Mouse (Mus musculus): ENCODE measurements around the gene Eif5a. TPM values are rescaled to one million over a fixed set of nuclear protein-coding genes. Genes with fewer than 3 reads are reported as not detected.

Eif5a gene
- polyA plus RNA-seq, 1 experiment from 2014 or later: 1,181 TPM

DNA sequence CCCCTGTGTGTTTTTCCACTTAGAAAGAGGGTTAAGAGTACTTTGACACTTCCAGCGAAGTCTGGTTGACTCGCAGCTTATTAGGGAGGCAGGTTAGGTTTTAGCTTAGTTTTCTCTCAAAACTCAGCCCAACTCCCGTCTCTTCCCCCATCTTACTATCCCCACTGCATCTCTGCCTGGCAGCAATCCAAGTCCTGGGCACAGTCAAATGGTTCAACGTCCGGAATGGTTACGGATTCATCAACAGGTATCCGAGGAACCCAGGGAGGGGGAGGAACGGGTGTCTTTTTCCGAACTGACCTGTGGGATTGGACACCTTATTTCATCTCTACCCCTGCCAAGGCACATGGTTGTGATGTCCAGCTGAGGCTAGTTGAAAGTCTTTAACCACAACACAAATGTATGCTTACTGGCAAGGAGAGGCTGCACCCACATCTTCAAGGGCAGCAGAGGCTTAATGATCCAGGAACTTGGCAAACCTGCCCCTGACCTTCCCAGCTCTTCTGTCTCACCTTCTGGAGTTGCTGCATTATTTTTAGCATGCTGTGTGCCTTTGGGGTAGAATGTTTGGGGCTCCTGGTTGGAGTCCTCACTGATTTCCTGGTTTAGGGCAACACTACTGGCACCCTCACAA is 15.1 kb upstream of the Eif5a start:
- peaks cover 13% of the 10 kb centered on the region for H3K27me3 ChIP-seq (replicated peaks; ENCODE audit: control insufficient read depth, insufficient read depth, low read length)
- H3K9me3 ChIP-seq (ENCODE audit: control insufficient read depth, low read length): no peaks in the 10 kb centered on the region
- H3K4me1 ChIP-seq (replicated peaks; ENCODE audit: control insufficient read depth, insufficient read depth, low read length): peaks cover 22% of the 10 kb centered on the region
- WGBS: 37% methylated on average over 9 of the region's 9 CpGs
- peak overlapping the region; percentile 100 for H3K4me2 ChIP-seq (ENCODE audit: low read length)
- H3K27ac ChIP-seq (ENCODE audit: low read length): no peak overlapping the region
- H3K9ac ChIP-seq (replicated peaks; ENCODE audit: low read depth, low read length): no peak overlapping the region
- peak overlapping the region; percentile 61 for H3K4me3 ChIP-seq (replicated peaks; ENCODE audit: low read length)
- H3K36me3 ChIP-seq (ENCODE audit: control insufficient read depth, insufficient read depth): no peaks in the 10 kb centered on the region
- ATAC-seq: no peak

DNA sequence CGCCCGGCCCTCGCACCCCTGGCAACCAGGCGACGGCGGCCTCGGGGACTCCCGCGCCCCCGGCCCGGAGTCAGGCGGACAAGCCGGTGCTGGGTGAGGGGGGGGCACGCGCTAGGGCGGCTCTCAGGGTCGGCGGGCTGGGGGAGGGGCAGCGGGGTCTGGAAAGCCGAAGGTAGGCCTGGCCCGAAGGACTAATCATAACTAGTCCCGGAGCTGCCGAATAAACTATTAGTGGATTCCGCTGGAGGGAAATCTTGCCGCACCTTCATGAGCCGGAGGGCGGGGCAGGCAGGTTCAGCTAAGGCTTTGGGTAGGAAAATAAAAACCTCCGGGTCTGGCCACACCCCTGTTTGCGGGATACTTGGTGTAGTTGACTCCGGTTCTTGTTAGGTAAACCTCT is 14.4 kb upstream of the Eif5a start:
- H3K4me2 ChIP-seq (ENCODE audit: low read length): peak overlapping the region; percentile 100
- H3K27me3 ChIP-seq (replicated peaks; ENCODE audit: control insufficient read depth, insufficient read depth, low read length): peaks cover 13% of the 10 kb centered on the region
- H3K9me3 ChIP-seq (ENCODE audit: control insufficient read depth, low read length): no peaks in the 10 kb centered on the region
- H3K27ac ChIP-seq (ENCODE audit: low read length): no peak overlapping the region
- ATAC-seq: peak; percentile 21; the same call in 1 of the 2 replicates
- H3K36me3 ChIP-seq (ENCODE audit: control insufficient read depth, insufficient read depth): no peaks in the 10 kb centered on the region
- H3K9ac ChIP-seq (replicated peaks; ENCODE audit: low read depth, low read length): peak overlapping the region; percentile 62
- H3K4me3 ChIP-seq (replicated peaks; ENCODE audit: low read length): peak overlapping the region; percentile 61
- peaks cover 22% of the 10 kb centered on the region for H3K4me1 ChIP-seq (replicated peaks; ENCODE audit: control insufficient read depth, insufficient read depth, low read length)
- under 1% methylated on average over 24 of the region's 30 CpGs for WGBS

DNA sequence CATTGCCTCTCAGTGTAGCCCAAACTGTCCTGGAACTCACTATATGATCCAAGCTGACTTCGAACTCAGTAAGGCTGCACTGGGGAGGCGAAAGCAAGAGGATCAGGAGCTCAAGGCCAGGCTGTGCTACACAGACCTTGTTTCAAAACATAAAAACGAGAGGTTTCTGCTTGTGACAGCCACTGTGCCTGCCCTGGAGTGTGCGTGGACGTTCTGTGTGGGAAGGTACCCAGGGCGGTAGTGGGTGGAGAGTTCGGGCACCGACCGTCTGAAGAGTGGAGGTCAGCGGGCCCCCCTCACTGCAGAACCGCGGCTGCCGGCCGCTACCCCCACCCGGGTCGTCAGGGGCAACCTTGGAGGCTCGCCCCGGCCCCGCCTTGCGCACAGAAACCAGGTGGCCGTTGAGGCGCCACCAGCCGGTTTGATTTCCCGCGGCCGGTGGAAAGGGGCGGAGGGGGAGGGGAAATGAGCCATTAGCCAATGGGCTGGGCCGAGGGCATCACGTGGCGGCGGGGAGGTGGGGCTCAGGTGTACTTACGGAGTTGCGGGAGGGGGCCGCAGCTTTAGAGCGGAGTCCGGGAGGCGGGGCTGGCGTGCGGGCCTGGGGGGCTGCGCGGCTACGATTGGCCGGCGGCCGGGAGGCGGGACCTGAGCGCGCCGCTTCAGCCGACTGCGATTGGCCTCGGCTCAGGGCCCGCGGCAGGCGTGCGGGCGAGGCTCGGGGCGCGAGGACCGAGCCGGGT is 13.6 kb upstream of the Eif5a start, which contains the start of gene Ybx2:
TSS of gene Ybx2 (plus strand) at position 660 of the 743 bp plus-strand sequence.
- peak within 1 kb of the TSS; percentile 61 for H3K4me3 ChIP-seq (replicated peaks; ENCODE audit: low read length)
- H3K27me3 ChIP-seq (replicated peaks; ENCODE audit: control insufficient read depth, insufficient read depth, low read length): peaks cover 13% of the 10 kb centered on the region
- peak; percentile 89 for ATAC-seq
- no peak within 1 kb of the TSS for H3K27ac ChIP-seq (ENCODE audit: low read length)
- H3K4me1 ChIP-seq (replicated peaks; ENCODE audit: control insufficient read depth, insufficient read depth, low read length): peaks cover 22% of the 10 kb centered on the region
- no peaks in the 10 kb centered on the region for H3K36me3 ChIP-seq (ENCODE audit: control insufficient read depth, insufficient read depth)
- H3K4me2 ChIP-seq (ENCODE audit: low read length): peak within 1 kb of the TSS; percentile 100
- no peaks in the 10 kb centered on the region for H3K9me3 ChIP-seq (ENCODE audit: control insufficient read depth, low read length)
- H3K9ac ChIP-seq (replicated peaks; ENCODE audit: low read depth, low read length): peak within 1 kb of the TSS; percentile 62
- 1% methylated on average over 56 of the region's 62 CpGs for WGBS

DNA sequence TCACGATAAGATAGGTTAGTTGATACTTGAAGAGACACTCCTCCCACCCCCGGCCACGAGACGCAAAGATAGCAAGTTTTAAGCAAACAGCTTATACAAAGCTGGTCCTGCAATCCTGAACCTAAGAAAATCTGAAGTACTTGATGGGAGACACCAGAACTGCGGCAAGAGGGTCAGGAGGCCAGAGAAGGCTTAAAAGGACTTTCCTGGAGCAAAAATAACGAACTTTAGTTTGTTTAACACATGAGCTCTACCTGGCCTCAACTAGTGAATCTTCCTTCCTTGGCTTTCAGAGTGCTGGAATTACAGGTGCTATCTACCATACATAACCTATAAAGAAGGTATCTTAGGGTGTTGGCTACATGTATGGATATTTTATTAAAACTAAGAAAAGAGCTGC is 12.9 kb upstream of the Eif5a start:
- Histone ChIP-seq H3K9ac (replicated peaks; ENCODE audit: low read depth, low read length) (no peak overlapping the region), H3K36me3 (ENCODE audit: control insufficient read depth, insufficient read depth) (no peaks in the 10 kb centered on the region), H3K4me1 (replicated peaks; ENCODE audit: control insufficient read depth, insufficient read depth, low read length) (peaks cover 22% of the 10 kb centered on the region), H3K27ac (ENCODE audit: low read length) (no peak overlapping the region), H3K4me2 (ENCODE audit: low read length) (peak overlapping the region; percentile 45; the same call in 1 of the 2 replicates), H3K4me3 (replicated peaks; ENCODE audit: low read length) (peak overlapping the region; percentile 26), H3K9me3 (ENCODE audit: control insufficient read depth, low read length) (no peaks in the 10 kb centered on the region), H3K27me3 (replicated peaks; ENCODE audit: control insufficient read depth, insufficient read depth, low read length) (peaks cover 13% of the 10 kb centered on the region)
- ATAC-seq: no peak
- 17% methylated on average over 6 of the region's 6 CpGs for WGBS

- Histone ChIP-seq H3K4me2 (ENCODE audit: low read length) (peak overlapping the region; percentile 45), H3K4me3 (replicated peaks; ENCODE audit: low read length) (peak overlapping the region; percentile 26), H3K9ac (replicated peaks; ENCODE audit: low read depth, low read length) (no peak overlapping the region), H3K36me3 (ENCODE audit: control insufficient read depth, insufficient read depth) (no peaks in the 10 kb centered on the region), H3K27me3 (replicated peaks; ENCODE audit: control insufficient read depth, insufficient read depth, low read length) (peaks cover 13% of the 10 kb centered on the region), H3K4me1 (replicated peaks; ENCODE audit: control insufficient read depth, insufficient read depth, low read length) (peaks cover 22% of the 10 kb centered on the region), H3K9me3 (ENCODE audit: control insufficient read depth, low read length) (no peaks in the 10 kb centered on the region), H3K27ac (ENCODE audit: low read length) (no peak overlapping the region)
- WGBS: 1% methylated on average over 18 of the region's 18 CpGs
- peak; percentile 56 for ATAC-seq
These were observed 12.4 kb upstream of the Eif5a start for GRCm38 (mm10) chr11:69934169-69934568.

DNA sequence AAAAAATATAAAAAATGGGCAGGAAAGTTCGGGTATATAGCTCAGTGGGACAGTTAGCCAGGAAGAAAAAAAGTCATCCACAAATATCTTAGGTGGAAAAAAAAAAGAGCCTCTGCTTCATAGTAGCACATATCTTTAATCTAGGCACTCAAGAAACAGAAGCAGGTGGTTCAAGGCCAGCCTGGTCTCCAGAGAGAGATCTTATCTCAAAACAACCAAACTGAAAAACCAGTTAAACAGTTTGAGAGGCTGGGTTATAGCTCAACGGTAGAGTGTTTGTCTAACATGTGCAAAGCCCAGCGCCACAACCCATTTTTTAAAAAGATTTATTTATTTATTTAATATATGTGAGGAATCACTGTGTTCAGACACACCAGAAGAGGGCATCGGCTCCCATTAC is 11.3 kb upstream of the Eif5a start:
- WGBS: 76% methylated on average over 4 of the region's 4 CpGs
- Histone ChIP-seq H3K27me3 (replicated peaks; ENCODE audit: control insufficient read depth, insufficient read depth, low read length) (peaks cover 10% of the 10 kb centered on the region), H3K36me3 (ENCODE audit: control insufficient read depth, insufficient read depth) (no peaks in the 10 kb centered on the region)

DNA sequence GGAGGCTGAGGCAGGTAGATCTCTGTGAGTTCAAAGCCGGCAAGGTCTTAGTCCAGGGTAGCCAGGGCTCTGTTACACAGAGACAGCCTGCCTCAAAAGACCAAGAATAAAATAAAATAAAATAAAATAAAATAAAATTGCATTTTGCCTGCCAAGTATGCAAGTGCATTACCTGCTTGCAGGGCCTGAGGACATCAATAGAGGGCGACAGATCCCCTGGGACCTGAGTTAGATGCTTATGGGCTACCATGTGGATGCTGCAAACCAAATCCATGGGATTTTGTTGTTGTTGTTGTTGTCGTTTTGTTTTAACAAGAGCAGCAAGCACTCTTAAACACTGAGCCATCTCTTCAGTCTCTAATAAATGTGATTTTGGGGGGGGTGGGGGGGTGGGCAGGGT is 10.5 kb upstream of the Eif5a start:
- H3K36me3 ChIP-seq (ENCODE audit: control insufficient read depth, insufficient read depth): no peaks in the 10 kb centered on the region
- H3K27ac ChIP-seq (ENCODE audit: low read length): no peak overlapping the region
- peaks cover 7% of the 10 kb centered on the region for H3K27me3 ChIP-seq (replicated peaks; ENCODE audit: control insufficient read depth, insufficient read depth, low read length)
- ATAC-seq: no peak
- no peak overlapping the region for H3K9ac ChIP-seq (replicated peaks; ENCODE audit: low read depth, low read length)
- H3K4me2 ChIP-seq (ENCODE audit: low read length): no peak overlapping the region
- WGBS: 45% methylated on average over 3 of the region's 3 CpGs
- no peaks in the 10 kb centered on the region for H3K9me3 ChIP-seq (ENCODE audit: control insufficient read depth, low read length)
- H3K4me1 ChIP-seq (replicated peaks; ENCODE audit: control insufficient read depth, insufficient read depth, low read length): peaks cover 22% of the 10 kb centered on the region
- no peak overlapping the region for H3K4me3 ChIP-seq (replicated peaks; ENCODE audit: low read length)

More for the DNA sequence above, 11.3 kb upstream of the Eif5a start:
- Histone ChIP-seq H3K4me3 (replicated peaks; ENCODE audit: low read length) (no peak overlapping the region), H3K4me2 (ENCODE audit: low read length) (no peak overlapping the region), H3K9me3 (ENCODE audit: control insufficient read depth, low read length) (no peaks in the 10 kb centered on the region), H3K4me1 (replicated peaks; ENCODE audit: control insufficient read depth, insufficient read depth, low read length) (peaks cover 22% of the 10 kb centered on the region), H3K9ac (replicated peaks; ENCODE audit: low read depth, low read length) (no peak overlapping the region), H3K27ac (ENCODE audit: low read length) (no peak overlapping the region)
- no peak for ATAC-seq

DNA sequence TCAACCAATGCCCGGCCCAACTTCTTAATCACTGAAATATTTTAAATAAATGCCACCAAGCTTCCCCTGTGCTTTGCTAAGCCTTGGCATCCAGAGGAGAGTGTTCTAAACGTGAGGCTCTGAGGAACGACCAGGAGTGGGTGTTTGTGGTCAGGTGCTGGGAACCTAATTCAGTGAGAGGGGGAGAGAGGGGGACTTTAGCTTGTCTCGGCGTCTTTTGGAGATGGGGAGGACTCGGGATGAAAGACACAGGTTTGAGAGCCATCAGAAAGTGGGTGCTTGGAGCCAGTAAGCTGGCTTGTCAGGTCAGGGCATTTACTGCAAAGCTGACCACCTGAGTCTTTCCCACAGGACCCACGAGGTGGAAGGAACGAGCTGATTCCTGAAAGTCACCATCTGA is 10.0 kb upstream of the Eif5a start:
- Histone ChIP-seq H3K4me3 (replicated peaks; ENCODE audit: low read length) (no peak overlapping the region), H3K27me3 (replicated peaks; ENCODE audit: control insufficient read depth, insufficient read depth, low read length) (peaks cover 2% of the 10 kb centered on the region; the same call in 1 of the 2 replicates), H3K36me3 (ENCODE audit: control insufficient read depth, insufficient read depth) (no peaks in the 10 kb centered on the region), H3K4me1 (replicated peaks; ENCODE audit: control insufficient read depth, insufficient read depth, low read length) (peaks cover 22% of the 10 kb centered on the region), H3K4me2 (ENCODE audit: low read length) (no peak overlapping the region), H3K9ac (replicated peaks; ENCODE audit: low read depth, low read length) (no peak overlapping the region), H3K27ac (ENCODE audit: low read length) (no peak overlapping the region), H3K9me3 (ENCODE audit: control insufficient read depth, low read length) (no peaks in the 10 kb centered on the region)
- no peak for ATAC-seq
- WGBS: 72% methylated on average over 8 of the region's 8 CpGs

GRCm38 (mm10) chr11:69930967-69931537 is 9.3 kb upstream of the Eif5a start:
- no peak overlapping the region for H3K27ac ChIP-seq (ENCODE audit: low read length)
- 75% methylated on average over 3 of the region's 3 CpGs for WGBS

More at GRCm38 (mm10) chr11:69930967-69931537, 9.3 kb upstream of the Eif5a start:
- no peaks in the 10 kb centered on the region for H3K36me3 ChIP-seq (ENCODE audit: control insufficient read depth, insufficient read depth)
- no peaks in the 10 kb centered on the region for H3K27me3 ChIP-seq (replicated peaks; ENCODE audit: control insufficient read depth, insufficient read depth, low read length)
- H3K9me3 ChIP-seq (ENCODE audit: control insufficient read depth, low read length): no peaks in the 10 kb centered on the region
- peaks cover 15% of the 10 kb centered on the region for H3K4me1 ChIP-seq (replicated peaks; ENCODE audit: control insufficient read depth, insufficient read depth, low read length)
- no peak overlapping the region for H3K9ac ChIP-seq (replicated peaks; ENCODE audit: low read depth, low read length)
- no peak overlapping the region for H3K4me3 ChIP-seq (replicated peaks; ENCODE audit: low read length)
- no peak for ATAC-seq
- H3K4me2 ChIP-seq (ENCODE audit: low read length): no peak overlapping the region
